Mouse (Mus musculus) urinary bladder, postnatal 25 days (tissue): Measurements from ENCODE around the gene Trim61.
"Not testable (repeated sequence)": the region's sequence is repeated elsewhere in the genome, so short reads cannot be mapped to it uniquely, and the experiment has no call there.

Experiments used
- DNase-seq: peaks from one replicate; pipeline ENCODE4 v3.0.0; 2022; ENCODE audit warnings: low spot score

Trim61 gene

GRCm38 (mm10) chr8:65018423-65018822 is at the start of gene Trim61, which contains the start of gene Trim60:
Trim61 (minus strand) TSS chr8:65018523.
Trim60 (minus strand) TSS chr8:65018584.
- no peak for DNase-seq

DNA sequence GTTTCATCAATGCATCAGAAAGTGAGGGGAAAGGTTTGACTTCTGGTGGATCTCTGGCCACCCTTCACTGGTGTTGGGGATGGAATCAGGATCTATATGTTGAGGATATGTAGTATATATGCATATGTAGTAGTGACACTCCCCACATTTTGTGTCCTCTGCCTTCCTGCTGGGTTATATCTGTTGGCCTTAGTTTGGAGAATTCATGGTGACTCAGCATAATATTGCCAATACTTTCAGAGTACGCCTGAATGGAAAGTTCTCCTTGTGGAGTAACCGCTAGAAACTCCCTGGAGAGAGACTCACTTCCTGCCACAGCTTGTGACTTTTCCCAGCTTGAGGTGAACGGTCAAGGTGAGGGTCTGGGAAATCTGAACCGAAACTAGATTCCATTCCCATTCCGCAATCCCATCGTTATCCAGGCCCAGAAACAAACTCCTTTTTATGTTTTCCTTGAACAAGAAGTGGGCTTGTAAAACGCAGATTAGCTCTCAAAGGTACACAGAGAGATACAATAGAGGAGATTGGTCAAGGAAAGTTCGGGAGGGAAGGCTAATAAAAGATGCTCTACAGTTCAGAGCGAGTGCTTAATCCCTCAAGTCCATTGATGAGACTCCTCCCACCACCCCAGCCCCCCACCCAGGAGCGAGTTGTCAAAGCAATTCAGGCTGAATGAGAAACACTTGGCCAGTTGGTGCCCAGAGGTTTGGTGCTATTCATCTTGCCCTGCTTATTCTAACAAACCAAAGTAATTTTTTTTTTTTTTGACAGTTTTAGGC is 49.6 kb upstream of the Trim61 start:
- DNase-seq, result no peak

- DNase-seq, result no peak
Observed at GRCm38 (mm10) chr8:65067031-65067430, 48.7 kb upstream of the Trim61 start.

- no peak for DNase-seq
Observed at GRCm38 (mm10) chr8:65065622-65066021, 47.3 kb upstream of the Trim61 start.

GRCm38 (mm10) chr8:65064071-65064470 is 45.7 kb upstream of the Trim61 start:
- DNase-seq, result no peak

DNA sequence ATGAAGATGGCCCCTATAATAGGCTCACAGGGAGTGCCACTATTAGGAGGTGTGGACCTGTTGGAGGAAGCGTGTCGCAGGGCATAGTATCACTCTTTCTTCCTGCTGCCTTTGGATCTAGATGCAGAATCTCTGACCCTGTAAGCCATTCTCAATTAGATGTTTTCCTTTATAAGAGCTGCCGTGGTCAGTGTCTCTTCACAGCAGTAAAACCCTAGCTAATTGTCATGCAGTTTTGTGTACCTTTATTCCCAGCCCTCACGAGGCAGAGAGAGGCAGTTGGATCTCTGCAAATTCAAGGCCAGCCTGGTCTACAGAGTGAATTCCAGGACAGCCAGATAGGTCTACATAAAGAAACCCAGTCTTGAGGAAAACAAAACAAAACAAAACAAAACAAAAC is 43.9 kb upstream of the Trim61 start:
- DNase-seq, result no peak

DNA sequence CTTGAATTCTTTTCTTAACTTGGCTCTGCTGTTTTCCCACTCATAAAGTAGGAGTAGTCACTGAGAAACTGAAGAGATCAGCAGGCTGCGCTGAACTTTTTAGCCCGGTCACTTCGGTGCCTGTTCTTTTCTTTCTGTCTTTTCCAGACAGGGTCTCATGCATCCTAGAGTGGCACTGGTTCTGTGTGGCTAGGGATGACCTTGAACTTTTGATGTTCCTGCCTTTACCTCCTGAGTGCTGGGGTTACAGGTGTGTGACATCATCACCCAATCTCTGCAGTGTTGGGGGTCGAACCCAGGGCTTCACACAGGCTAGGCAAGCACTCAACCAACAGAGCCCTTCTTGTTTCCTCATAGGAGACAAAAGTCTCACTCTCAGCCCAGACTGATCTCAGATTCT is 38.4 kb upstream of the Trim61 start:
- DNase-seq, result no peak

GRCm38 (mm10) chr8:65053968-65054367 is 35.6 kb upstream of the Trim61 start:
- DNase-seq, result no peak

DNA sequence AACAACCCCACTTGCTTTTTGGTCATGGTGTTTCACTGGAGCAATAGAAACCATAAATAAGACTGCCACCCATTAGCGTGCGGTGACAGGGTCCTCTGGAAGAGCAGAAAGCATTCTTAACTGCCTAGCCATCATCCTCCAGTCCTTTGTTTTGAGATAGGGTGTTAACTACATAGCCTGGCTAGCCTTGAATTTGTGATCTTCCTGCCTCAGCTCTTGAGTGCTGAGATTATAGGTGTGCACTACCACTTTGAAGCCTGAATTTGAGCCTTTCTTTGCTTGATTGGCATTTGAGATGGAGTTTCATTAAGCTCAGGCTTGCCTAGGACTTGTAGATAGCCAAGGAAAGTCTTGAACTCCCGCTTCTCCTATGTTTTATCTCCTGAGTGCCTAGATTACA is 35.2 kb upstream of the Trim61 start:
- DNase-seq, result no peak

DNA sequence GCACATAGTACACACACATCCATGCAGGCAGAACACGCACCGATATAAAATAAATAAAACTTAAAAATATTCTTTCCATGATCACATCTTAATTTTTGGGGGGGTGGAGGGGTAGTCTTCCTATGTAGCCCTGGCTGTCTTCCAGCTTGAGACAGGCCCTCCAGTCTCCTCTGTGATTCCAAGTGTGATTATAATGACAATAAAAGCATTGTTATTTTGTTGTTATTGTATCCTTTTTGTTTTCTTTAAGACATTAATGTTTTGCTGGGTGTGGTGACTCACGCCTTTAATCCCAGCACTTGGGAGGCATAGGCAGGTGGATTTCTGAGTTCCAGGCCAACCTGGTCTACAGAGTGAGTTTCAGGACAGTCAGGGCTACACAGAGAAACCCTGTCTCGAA is 29.5 kb upstream of the Trim61 start:
- no peak for DNase-seq

DNA sequence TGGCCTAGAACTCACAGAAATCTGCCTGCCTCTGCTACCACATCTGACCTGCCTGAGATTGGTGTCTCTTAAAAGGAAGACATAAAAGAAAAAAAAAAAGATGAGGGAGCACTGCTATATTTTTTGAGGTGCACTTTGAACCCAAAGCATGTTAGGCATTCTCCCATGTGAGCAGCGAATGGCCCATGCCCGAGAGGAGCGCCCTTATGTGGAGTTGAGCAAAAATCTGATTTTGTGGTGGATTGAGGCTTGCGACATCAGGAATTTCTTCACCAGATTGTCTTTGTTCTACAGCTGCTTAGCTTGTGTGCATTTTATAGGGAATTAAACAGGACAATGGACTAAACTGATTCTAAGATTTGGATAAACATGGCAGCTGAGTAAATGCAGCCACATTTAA is 28.9 kb upstream of the Trim61 start:
- DNase-seq, result no peak

DNA sequence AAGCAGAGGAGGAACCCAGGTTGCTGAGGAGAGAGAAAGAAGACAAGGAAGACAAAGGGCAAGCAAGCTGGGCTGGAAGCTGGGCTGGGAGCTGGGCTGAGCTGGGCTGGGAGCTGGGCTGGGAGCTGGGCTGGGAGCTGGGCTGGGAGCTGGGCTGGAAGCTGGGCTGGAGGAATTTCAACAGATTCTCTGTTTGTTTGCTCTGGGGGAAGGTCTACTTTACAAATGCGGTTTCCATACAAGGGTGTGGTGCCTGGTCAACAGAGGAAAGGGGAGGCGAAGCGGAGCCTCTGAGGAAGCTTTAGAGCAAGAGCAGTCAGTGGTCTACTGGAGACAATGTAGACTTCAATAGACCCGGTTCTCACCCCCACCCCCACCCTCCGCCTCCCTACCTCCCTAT is 28.2 kb upstream of the Trim61 start:
- no peak for DNase-seq

GRCm38 (mm10) chr8:65037117-65037533 is 18.8 kb upstream of the Trim61 start, which contains the start of gene Apela:
Apela (minus strand) TSS chr8:65037336.
- DNase-seq, result no peak

GRCm38 (mm10) chr8:65034136-65034535 is 15.8 kb upstream of the Trim61 start:
- DNase-seq, result no peak

- no peak for DNase-seq
Observed at GRCm38 (mm10) chr8:65033056-65033455, 14.7 kb upstream of the Trim61 start.

DNA sequence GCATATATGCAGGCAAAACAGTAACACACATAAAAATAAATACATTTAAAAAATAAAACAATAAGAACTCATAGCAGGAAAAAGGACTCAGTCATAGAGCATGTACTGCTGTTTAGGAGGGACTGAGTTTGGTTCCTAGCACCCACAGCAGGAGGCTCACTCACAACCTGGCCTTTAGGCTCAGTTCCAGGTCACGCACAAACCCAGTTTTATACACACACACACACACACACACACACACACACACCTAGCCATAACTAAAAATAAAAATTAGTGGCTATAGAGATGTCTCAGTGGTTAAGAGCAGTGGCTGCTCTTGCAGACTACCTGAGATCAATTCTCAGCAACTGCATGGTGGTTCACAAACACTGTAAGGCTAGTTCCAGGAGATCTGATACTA is 13.8 kb upstream of the Trim61 start:
- DNase-seq, result no peak

DNA sequence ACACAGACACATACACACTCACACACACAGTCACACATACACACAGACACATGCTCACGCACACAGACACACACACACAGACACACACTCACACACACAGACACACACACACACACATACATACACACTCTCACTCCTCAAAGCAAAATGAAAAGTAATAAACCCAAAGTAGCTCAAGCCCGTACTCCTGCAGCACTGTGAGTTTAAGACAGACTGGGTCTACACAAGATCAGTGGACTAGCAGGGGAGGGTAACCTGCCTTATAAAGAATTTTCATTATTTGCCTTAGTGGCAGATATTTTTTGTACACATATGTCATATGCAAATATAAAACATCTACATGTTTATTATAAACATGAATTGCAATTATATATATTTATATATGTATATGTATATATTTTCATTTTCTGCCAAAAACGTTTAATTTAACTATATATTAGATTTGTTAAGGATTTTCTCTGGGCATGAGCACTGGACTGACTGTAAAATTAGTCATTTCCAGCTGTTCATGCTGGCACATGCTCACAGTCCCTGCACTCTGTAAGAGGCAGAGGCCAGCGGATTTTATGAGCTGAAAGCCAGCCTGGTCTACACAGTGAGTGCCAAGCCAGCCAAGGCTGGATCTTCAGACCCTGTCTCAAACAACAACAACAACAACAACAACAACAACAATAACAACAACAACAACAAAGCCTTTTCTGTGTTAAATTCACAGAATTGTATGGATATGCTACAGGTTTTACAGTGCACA is 12.6 kb upstream of the Trim61 start:
- no peak for DNase-seq

GRCm38 (mm10) chr8:65029776-65030175 is 11.5 kb upstream of the Trim61 start:
- no peak for DNase-seq

GRCm38 (mm10) chr8:65028959-65029686 is 10.8 kb upstream of the Trim61 start:
- DNase-seq, result no peak

- DNase-seq, result peak; percentile 63
Observed at GRCm38 (mm10) chr8:65022485-65022884, 4.2 kb upstream of the Trim61 start.

- DNase-seq, result not testable (repeated sequence)
Observed at GRCm38 (mm10) chr8:65007616-65008015, 10.7 kb downstream of the Trim61 start.

- DNase-seq, result no peak
Observed at GRCm38 (mm10) chr8:64998806-64999365, 19.4 kb downstream of the Trim61 start.
